Mouse (Mus musculus): ENCODE data around the gene Cd247.

Gene Cd247

GRCm38 (mm10) chr1:165909471-165909870 lies 121.0 kb downstream of the Cd247 start:
- DNase-seq (ENCODE audit: low spot score) = no peak

GRCm38 (mm10) chr1:165913720-165914415 lies 125.4 kb downstream of the Cd247 start:
- DNase-seq (ENCODE audit: low spot score) = no peak

- no peak for DNase-seq (ENCODE audit: low spot score)
Observed at GRCm38 (mm10) chr1:165914416-165914801, 125.9 kb downstream of the Cd247 start.

- DNase-seq (ENCODE audit: low spot score) = no peak
Observed at GRCm38 (mm10) chr1:165921026-165921425, 132.5 kb downstream of the Cd247 start.

GRCm38 (mm10) chr1:165922488-165922887 lies 134.0 kb downstream of the Cd247 start:
- DNase-seq (ENCODE audit: low spot score) = no peak

GRCm38 (mm10) chr1:165925207-165925606 lies 136.7 kb downstream of the Cd247 start:
- DNase-seq (ENCODE audit: low spot score) = no peak

All from spleen, adult 12 weeks (tissue).